Mouse (Mus musculus) neural tube, embryonic 12.5 days (tissue): ENCODE data around the gene Rln3. TPM values are rescaled to one million over a fixed set of nuclear protein-coding genes. Genes with fewer than 3 reads are reported as not detected.

Experiments
- ATAC-seq: fragments of 200-750 bp; cut with Nextera tagmentation; 2 replicates; pipeline ENCODE4 v1.8.0; 2017; ENCODE audit warnings: low read depth, mild to moderate bottlenecking, moderate TSS enrichment, moderate library complexity; ENCODE audit not compliant: low FRiP score
- H3K27ac ChIP-seq: fragments of 300-500 bp; sonication (generic); 2 replicates; pipeline ENCODE4 v1.5.1; 2016
- H3K27me3 ChIP-seq: fragments of 300-500 bp; sonication (generic); replicated peaks from 2 replicates; pipeline ENCODE4 v1.6.1; 2016; ENCODE audit warnings: mild to moderate bottlenecking
- H3K36me3 ChIP-seq: fragments of 300-500 bp; sonication (generic); 2 replicates; pipeline ENCODE4 v1.6.1; 2016; ENCODE audit warnings: mild to moderate bottlenecking
- H3K4me1 ChIP-seq: fragments of 300-500 bp; sonication (generic); 2 replicates; pipeline ENCODE4 v1.6.1; 2016
- H3K4me2 ChIP-seq: fragments of 300-500 bp; sonication (generic); replicated peaks from 2 replicates; pipeline ENCODE4 v1.6.1; 2016; ENCODE audit warnings: mild to moderate bottlenecking
- H3K4me3 ChIP-seq: fragments of 300-500 bp; sonication (generic); 2 replicates; pipeline ENCODE4 v1.5.1; 2016
- H3K9ac ChIP-seq: fragments of 300-500 bp; sonication (generic); 2 replicates; pipeline ENCODE4 v1.6.1; 2016; ENCODE audit warnings: mild to moderate bottlenecking
- H3K9me3 ChIP-seq: fragments of 300-500 bp; sonication (generic); 2 replicates; pipeline ENCODE4 v1.6.1; 2016; ENCODE audit warnings: mild to moderate bottlenecking
- WGBS: fragments of 180-500 bp; shearing (Covaris S2); methylation state at CpG from one replicate; pipeline ENCODE4 v1.1.7; 2016; 5-methylcytosine and 5-hydroxymethylcytosine counted together
- polyA plus RNA-seq: library from polyadenylated mRNA; unstranded; fragments of >200 nt; fragmentation: Nextera tagmentation; extraction: Ambion mirVana; gene quantifications from 2 replicates; pipeline ENCODE4 v1.2.1, GENCODE M21; 2016

Gene Rln3
- polyA plus RNA-seq, 1 experiment from 2014 or later = not detected

DNA sequence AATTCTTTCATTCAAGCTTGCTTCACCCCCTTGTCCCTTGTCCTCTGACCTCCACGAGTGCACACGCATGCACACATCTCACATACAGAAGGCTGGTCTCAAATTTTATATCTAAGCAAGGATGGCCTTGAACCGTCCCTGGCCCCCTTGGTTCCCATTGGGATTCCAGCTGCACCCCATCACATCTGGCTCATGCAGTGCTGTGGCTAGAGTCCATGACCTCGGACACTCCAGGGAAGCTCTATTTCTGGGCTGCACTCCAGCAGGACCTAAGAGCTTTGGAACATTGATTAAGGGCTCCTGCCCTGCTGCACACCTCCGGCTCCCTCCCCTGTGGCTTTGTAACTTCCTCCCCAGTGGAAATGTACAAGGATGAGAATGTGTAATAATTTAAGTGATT lies 6.8 kb downstream of the Rln3 start:
- WGBS = 85% methylated on average over 5 of the region's 5 CpGs

DNA sequence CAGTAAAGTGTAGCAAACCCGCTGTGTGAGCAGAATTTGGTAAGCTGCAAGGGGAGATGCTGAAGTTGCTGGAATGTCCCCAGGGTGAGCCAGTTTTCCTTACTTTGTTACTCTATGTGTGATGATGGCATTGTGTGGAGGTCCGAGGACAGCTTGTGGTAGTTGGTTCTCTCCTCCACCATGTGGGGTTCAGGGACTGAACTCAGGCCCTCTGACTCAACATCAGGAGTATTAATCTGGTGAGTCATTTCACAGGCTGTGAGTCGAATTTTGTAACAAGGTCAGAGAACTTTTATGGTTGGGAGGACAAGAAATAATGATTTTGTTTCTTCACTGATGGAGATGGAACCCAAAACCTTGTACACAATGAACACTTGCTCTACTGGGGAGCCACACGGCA lies 12.0 kb downstream of the Rln3 start:
- Histone ChIP-seq H3K9me3 (no peaks in the 10 kb centered on the region), H3K4me2 (no peak overlapping the region), H3K27ac (no peak overlapping the region), H3K36me3 (no peaks in the 10 kb centered on the region), H3K9ac (no peak overlapping the region), H3K4me3 (no peak overlapping the region), H3K4me1 (0 out of 2 replicates have a peak, but pooled peaks cover 2% of the 10 kb centered on the region), H3K27me3 (peaks cover 17% of the 10 kb centered on the region; the same call in 1 of the 2 replicates)
- no peak for ATAC-seq
- WGBS = 78% methylated on average over 4 of the region's 4 CpGs

More for the DNA sequence above, 6.8 kb downstream of the Rln3 start:
- no peak overlapping the region for H3K9ac ChIP-seq
- peaks cover 36% of the 10 kb centered on the region for H3K27me3 ChIP-seq
- no peaks in the 10 kb centered on the region for H3K36me3 ChIP-seq
- no peak overlapping the region for H3K4me2 ChIP-seq
- no peaks in the 10 kb centered on the region for H3K9me3 ChIP-seq
- H3K4me3 ChIP-seq = no peak overlapping the region
- H3K27ac ChIP-seq = no peak overlapping the region
- H3K4me1 ChIP-seq = peaks cover 12% of the 10 kb centered on the region
- ATAC-seq = no peak

DNA sequence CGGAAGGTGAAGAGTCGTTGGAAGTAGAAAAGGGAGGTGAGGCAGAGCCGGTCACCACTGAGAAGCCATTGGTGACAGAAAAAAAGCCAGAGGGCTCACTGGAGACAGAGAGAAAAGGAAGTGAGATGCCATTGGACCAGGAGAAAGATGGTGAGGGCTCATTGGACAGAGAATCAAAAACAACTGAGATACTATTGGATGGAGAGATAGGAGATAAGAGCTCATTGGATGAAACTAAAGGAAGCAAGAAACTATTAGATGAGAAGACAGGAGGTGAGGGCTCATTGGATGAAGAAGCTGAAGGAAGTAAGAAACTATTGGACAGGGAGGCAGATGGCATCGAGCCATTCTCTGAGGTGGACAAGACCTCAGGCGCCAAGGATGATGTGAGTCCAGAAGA lies 15.5 kb downstream of the Rln3 start:
- Histone ChIP-seq H3K9me3 (no peaks in the 10 kb centered on the region), H3K4me2 (no peak overlapping the region), H3K4me1 (peaks cover 12% of the 10 kb centered on the region; the same call in 1 of the 2 replicates), H3K27me3 (peaks cover 29% of the 10 kb centered on the region), H3K27ac (no peak overlapping the region), H3K4me3 (no peak overlapping the region), H3K9ac (no peak overlapping the region), H3K36me3 (no peaks in the 10 kb centered on the region)
- WGBS = 91% methylated on average over 5 of the region's 5 CpGs
- no peak for ATAC-seq

DNA sequence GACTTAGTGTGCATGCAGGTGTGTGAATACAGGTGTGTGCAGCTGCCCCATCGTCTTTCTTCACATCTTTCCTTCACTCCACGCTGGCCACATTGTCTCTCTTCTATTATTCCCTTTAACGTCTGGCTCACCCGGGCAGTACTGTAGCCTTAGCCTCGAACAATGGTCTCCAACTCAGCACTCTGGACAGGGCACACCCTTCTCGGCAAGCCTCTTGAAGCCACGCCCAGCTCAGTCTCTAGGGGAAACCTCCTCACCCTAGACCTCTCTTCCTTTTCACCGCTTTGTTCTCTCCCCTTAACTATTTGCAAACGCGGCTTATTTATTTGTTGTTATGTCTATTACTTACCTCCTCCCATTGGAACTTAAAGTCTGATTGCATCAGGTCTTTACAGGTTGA lies 17.4 kb downstream of the Rln3 start:
- Histone ChIP-seq H3K36me3 (no peaks in the 10 kb centered on the region), H3K27me3 (peaks cover 31% of the 10 kb centered on the region), H3K9ac (no peak overlapping the region), H3K4me3 (no peak overlapping the region), H3K4me2 (no peak overlapping the region), H3K9me3 (no peaks in the 10 kb centered on the region), H3K27ac (no peak overlapping the region), H3K4me1 (peaks cover 10% of the 10 kb centered on the region; the same call in 1 of the 2 replicates)
- no peak for ATAC-seq
- WGBS = 13% methylated on average over 10 of the region's 10 CpGs

DNA sequence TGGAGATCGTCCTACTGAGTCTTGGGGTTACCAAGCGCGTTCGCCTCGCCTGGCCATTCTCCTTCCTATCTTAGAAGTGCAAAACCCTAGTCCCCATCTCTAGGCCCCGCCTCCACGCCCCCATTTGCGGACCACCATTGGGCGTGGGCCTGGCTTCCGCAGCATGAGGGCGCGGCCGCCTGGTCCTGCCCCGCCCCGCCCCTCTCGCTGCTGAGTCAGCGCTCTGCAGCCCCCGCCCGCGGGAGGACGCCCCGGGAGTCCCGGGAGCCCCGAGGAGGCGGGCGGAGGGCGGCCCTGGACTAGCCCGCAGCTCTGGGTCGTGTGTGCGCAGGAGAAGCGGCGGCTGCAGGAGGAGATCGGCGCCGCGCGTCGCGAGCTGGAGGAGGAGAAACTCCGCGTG lies 18.9 kb downstream of the Rln3 start:
- H3K4me1 ChIP-seq = peaks cover 15% of the 10 kb centered on the region; the same call in 1 of the 2 replicates
- H3K9me3 ChIP-seq = no peaks in the 10 kb centered on the region
- H3K4me2 ChIP-seq = peak overlapping the region; percentile 88
- no peak overlapping the region for H3K27ac ChIP-seq
- H3K36me3 ChIP-seq = no peaks in the 10 kb centered on the region
- peak overlapping the region; percentile 57 for H3K9ac ChIP-seq
- ATAC-seq = peak; percentile 60
- peaks cover 38% of the 10 kb centered on the region for H3K27me3 ChIP-seq
- 1% methylated on average over 41 of the region's 41 CpGs for WGBS
- peak overlapping the region; percentile 49 for H3K4me3 ChIP-seq

DNA sequence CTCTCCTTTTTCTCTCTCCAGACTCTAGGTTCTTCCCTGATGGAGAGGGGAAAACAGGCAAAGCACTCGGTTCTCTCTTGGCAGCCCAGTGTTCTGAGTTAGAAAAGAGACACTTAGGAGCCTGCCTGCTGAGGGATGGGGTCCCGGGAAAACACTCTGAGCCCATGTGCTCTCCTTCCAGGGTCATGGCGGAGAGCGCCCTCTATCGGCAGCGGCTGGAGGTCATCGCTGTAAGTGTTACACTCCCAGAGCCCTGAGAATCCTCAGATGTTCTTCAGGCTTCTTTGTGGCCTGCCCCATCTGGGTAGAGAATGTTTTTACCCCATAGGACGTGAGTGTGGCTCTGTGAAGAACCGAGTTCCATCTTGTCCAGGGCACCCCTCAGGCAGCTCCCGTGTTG lies 20.6 kb downstream of the Rln3 start:
- no peak overlapping the region for H3K4me2 ChIP-seq
- peaks cover 45% of the 10 kb centered on the region for H3K27me3 ChIP-seq
- no peak overlapping the region for H3K27ac ChIP-seq
- no peak for ATAC-seq
- H3K9ac ChIP-seq = no peak overlapping the region
- no peak overlapping the region for H3K4me3 ChIP-seq
- H3K36me3 ChIP-seq = no peaks in the 10 kb centered on the region
- 10% methylated on average over 10 of the region's 10 CpGs for WGBS
- H3K4me1 ChIP-seq = peaks cover 15% of the 10 kb centered on the region; the same call in 1 of the 2 replicates
- H3K9me3 ChIP-seq = no peaks in the 10 kb centered on the region

DNA sequence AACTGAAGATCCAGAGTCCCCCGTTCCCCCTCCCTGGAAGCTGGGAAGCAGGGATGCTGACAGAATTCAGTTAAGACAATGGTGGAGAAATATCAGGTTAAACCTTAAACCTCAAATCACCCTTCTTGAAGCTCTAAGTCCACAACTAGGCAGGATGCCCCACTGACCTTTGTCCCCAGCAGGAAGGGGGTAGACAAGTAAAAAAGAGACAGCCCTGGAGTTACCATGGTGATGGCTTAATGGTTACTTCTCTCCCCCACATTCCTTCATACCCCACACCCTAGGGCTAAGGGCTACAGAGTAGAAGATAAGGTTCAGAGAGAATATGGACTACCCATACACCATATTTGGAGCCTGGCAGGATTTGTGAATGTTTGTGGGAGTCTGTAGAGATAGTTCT lies 21.2 kb downstream of the Rln3 start:
- no peak overlapping the region for H3K4me3 ChIP-seq
- no peak overlapping the region for H3K4me2 ChIP-seq
- H3K27ac ChIP-seq = no peak overlapping the region
- no peak for ATAC-seq
- 63% methylated on average over 1 of the region's 1 CpGs for WGBS
- no peak overlapping the region for H3K9ac ChIP-seq
- H3K27me3 ChIP-seq = peaks cover 45% of the 10 kb centered on the region
- peaks cover 15% of the 10 kb centered on the region; the same call in 1 of the 2 replicates for H3K4me1 ChIP-seq
- H3K9me3 ChIP-seq = no peaks in the 10 kb centered on the region
- H3K36me3 ChIP-seq = no peaks in the 10 kb centered on the region

DNA sequence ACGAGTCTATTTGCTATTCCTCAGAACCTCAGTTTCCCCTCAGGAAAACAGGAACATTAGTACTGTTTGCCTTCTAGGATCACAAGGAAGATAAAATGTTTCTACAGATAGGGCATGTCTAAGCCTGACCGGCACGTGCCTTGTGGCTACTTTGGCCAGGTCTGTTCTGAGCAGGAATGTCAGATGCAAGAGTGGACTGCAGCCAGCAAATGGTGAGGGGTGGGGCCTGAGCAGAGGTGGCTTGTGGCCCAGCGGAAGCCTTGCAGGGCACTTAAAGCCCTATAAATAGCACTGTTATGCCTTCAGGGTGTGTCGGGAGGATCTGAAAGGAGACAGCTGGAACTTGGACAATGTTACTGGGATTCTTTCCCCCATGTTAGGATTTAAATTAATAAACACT lies 21.7 kb downstream of the Rln3 start:
- Histone ChIP-seq H3K27ac (no peak overlapping the region), H3K36me3 (no peaks in the 10 kb centered on the region), H3K9me3 (no peaks in the 10 kb centered on the region), H3K27me3 (peaks cover 41% of the 10 kb centered on the region), H3K4me1 (peaks cover 15% of the 10 kb centered on the region; the same call in 1 of the 2 replicates), H3K9ac (no peak overlapping the region), H3K4me2 (no peak overlapping the region), H3K4me3 (no peak overlapping the region)
- 35% methylated on average over 5 of the region's 5 CpGs for WGBS
- ATAC-seq = no peak

DNA sequence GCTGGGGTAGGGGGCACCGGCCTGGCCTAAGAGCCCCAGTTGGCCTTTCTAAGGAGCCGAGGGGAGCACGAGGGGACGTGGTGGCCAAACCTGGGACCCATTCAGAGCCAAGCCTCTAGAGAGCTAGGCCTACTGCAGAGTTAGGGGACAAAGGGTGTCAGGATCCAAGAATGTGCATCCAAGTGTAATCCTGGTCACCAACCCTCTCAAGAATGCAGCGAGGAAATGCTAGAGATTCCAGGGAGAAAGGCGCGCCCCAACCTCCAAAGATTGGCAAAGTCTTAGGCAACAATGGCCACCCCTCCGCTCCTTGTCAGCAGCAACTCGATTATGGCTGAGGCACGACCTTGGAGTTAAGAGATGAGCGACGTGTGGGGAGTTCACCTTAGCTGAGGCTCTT lies 23.2 kb downstream of the Rln3 start:
- H3K4me2 ChIP-seq = 0 out of 2 replicates have a peak overlapping the region, but pooled peaks have one; percentile 20
- H3K4me3 ChIP-seq = no peak overlapping the region

DNA sequence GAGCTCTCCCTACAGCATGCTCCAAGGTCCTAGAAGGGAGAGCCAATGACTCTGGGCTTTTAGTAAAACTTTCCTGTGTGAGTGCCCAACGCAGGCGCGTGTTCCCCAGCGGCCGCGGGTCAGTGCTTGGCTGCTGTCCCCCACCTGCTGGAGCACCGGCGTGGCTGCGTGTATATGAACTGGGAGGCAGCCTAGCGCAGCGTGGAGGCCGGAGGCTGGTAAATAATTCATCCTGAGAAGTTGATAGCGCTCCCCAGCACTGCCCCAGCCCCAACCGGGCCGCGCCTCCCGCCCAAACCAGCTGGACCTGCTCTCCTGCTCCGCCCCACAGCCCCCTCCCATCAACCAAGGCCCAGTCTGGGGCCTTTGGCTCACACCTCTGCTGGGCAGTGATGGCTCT lies 23.7 kb downstream of the Rln3 start, which contains the start of gene Palm3:
Gene Palm3 (plus strand): TSS at position 376 of the 400 bp plus-strand sequence.
- no peak within 1 kb of the TSS for H3K4me3 ChIP-seq
- no peaks in the 10 kb centered on the region for H3K9me3 ChIP-seq
- 0 out of 2 replicates have a peak within 1 kb of the TSS, but pooled peaks have one; percentile 21 for H3K9ac ChIP-seq
- ATAC-seq = no peak
- WGBS = 4% methylated on average over 18 of the region's 18 CpGs
- peaks cover 11% of the 10 kb centered on the region; the same call in 1 of the 2 replicates for H3K4me1 ChIP-seq
- no peaks in the 10 kb centered on the region for H3K36me3 ChIP-seq
- H3K4me2 ChIP-seq = peak within 1 kb of the TSS; percentile 20; the same call in 1 of the 2 replicates
- H3K27ac ChIP-seq = no peak within 1 kb of the TSS
- H3K27me3 ChIP-seq = peaks cover 24% of the 10 kb centered on the region

More for the DNA sequence above, 23.2 kb downstream of the Rln3 start:
- Histone ChIP-seq H3K9me3 (no peaks in the 10 kb centered on the region), H3K36me3 (no peaks in the 10 kb centered on the region), H3K4me1 (peaks cover 15% of the 10 kb centered on the region; the same call in 1 of the 2 replicates), H3K9ac (0 out of 2 replicates have a peak overlapping the region, but pooled peaks have one; percentile 21), H3K27ac (no peak overlapping the region), H3K27me3 (peaks cover 27% of the 10 kb centered on the region)
- 45% methylated on average over 12 of the region's 12 CpGs for WGBS
- ATAC-seq = no peak

DNA sequence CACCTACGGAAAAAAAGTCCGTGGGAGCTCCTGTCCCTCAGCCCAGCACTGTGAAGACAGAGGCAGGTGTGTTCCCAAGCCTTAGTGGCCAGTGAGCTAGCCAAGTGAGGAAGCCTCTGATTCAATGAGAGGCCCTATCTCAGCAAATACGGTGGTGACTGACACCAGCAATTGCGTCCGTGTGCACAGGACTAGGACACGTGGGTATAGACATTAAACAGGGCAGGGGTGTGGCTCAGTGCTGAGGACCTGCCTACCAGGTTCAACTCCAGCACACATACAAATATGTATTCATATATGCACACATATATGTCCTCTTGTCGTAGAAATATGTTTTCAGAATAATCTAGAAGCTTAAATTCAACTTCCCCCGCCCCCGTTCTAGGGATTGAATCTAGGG lies 25.1 kb downstream of the Rln3 start:
- no peak overlapping the region for H3K4me3 ChIP-seq
- 82% methylated on average over 9 of the region's 9 CpGs for WGBS
- H3K27me3 ChIP-seq = peaks cover 17% of the 10 kb centered on the region
- peaks cover 5% of the 10 kb centered on the region; the same call in 1 of the 2 replicates for H3K4me1 ChIP-seq
- H3K36me3 ChIP-seq = no peaks in the 10 kb centered on the region
- ATAC-seq = no peak
- H3K27ac ChIP-seq = no peak overlapping the region
- no peak overlapping the region for H3K9ac ChIP-seq
- H3K9me3 ChIP-seq = no peaks in the 10 kb centered on the region
- H3K4me2 ChIP-seq = no peak overlapping the region

DNA sequence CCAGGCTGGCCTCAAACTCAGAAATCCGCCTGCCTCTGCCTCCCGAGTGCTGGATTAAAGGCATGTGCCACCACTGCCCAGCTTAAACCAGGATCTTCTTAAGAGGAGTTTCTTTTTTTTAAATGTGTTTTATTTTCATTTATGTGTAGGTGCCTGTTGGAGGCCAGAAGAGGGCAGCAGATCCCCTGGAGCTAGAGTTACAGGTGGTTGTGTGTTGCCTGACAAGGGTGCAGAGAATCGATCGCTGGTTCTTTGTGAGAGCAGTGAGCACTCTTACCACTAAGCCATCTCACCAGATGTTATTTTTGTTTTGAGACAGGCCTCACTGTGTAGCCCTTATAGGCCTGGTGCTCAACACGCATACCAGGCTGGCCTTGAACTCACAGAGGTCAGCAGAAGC lies 29.0 kb downstream of the Rln3 start:
- no peaks in the 10 kb centered on the region for H3K36me3 ChIP-seq
- H3K9ac ChIP-seq = no peak overlapping the region
- peaks cover 20% of the 10 kb centered on the region for H3K4me1 ChIP-seq
- H3K9me3 ChIP-seq = no peaks in the 10 kb centered on the region
- H3K27me3 ChIP-seq = peaks cover 34% of the 10 kb centered on the region
- 93% methylated on average over 5 of the region's 5 CpGs for WGBS
- H3K4me3 ChIP-seq = no peak overlapping the region
- H3K4me2 ChIP-seq = no peak overlapping the region
- no peak overlapping the region for H3K27ac ChIP-seq
- ATAC-seq = no peak
